Mouse (Mus musculus): Measurements from ENCODE around the gene Tmx2.
"Not testable (repeated sequence)": the region's sequence is repeated elsewhere in the genome, so short reads cannot be mapped to it uniquely, and the experiment has no call there.

Tmx2 gene

DNA sequence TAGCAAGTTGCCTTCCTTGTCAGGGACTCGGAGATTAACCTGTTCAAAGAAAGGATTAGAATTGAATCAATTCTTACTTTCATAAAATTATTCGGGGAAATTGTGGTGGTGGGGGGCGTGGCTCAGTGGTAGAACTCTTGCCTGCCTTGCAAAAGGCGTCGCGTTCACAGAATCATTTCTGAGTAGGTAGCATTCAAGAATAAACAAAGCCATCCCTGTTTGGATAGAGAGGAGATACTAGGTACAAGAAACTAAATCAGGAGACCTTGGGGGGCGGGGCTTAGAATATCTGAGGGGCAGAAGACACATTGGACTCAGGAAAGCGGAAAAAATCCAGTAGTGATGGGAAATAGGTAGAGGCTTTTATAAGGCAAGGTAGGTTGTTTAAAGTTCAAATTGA lies at the start of gene Tmx2:
Gene Tmx2, minus strand, starts transcription at position 125 of the 400 bp plus-strand sequence.
- in situ Hi-C loops (cut with MboI; ENCODE audit: low sequenced_read_pairs): no loop called here

- in situ Hi-C loops (cut with MboI; ENCODE audit: low sequenced_read_pairs): not testable (repeated sequence)
Observed at GRCm38 (mm10) chr2:84728191-84728590, 49.3 kb upstream of the Tmx2 start.

GRCm38 (mm10) chr2:84727172-84727858 lies 48.4 kb upstream of the Tmx2 start, which contains the start of gene Clp1:
TSS of gene Clp1 (minus strand) at chr2:84727350.
- in situ Hi-C loops (cut with MboI; ENCODE audit: low sequenced_read_pairs): no loop called here

- in situ Hi-C loops (cut with MboI; ENCODE audit: low sequenced_read_pairs): no loop called here
Observed at GRCm38 (mm10) chr2:84726716-84727115, 47.8 kb upstream of the Tmx2 start.

DNA sequence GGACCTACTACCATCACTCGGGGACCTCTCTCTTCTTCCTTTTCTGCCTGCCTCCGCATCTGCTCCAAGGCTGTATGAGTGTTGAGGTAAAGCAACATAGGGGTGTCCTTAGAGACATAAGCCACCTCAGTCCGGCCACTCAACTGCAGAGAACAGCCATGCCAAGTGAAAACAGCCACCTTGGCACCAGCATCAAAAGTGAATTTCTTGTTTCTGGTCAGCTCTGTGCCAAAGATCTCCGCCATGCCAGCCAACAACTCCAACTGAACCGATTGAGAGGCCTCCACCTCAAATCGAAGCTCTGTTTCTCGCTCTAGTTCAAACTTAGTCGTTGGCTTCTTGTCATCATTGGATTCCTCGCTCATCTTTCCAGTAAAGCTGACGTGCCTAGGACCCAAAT lies 46.8 kb upstream of the Tmx2 start:
- in situ Hi-C loops (cut with MboI; ENCODE audit: low sequenced_read_pairs): no loop called here

- in situ Hi-C loops (cut with MboI; ENCODE audit: low sequenced_read_pairs): loop anchor here (25.0 kb wide), 1 partner anchor 313 kb away; the partner anchor contains the start of genes P2rx3, Ssrp1 and Tnks1bp1
Observed at GRCm38 (mm10) chr2:84723856-84724255, 44.9 kb upstream of the Tmx2 start.

GRCm38 (mm10) chr2:84721182-84721581 lies 42.2 kb upstream of the Tmx2 start:
- in situ Hi-C loops (cut with MboI; ENCODE audit: low sequenced_read_pairs): loop anchor here (25.0 kb wide), 1 partner anchor 316 kb away; the partner anchor contains the start of genes P2rx3, Ssrp1 and Tnks1bp1

DNA sequence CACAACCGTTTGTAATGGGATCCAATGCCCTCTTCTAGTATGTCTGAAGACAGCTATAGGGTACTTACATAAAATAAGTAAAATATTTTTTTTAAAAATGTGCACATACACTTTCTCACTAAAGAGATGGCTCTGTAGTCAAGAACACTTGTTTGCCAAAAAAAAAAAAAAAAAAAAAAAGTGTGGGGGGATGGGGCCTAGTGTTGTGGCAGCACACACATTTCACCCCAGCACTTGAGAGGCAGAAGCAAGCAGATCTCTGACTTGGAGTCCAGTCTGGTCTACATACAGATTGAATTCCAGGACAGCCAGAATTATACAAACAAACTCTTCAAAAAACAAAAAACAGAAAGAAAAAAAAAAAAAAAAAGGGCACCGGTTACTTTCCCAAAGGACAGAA lies 41.8 kb upstream of the Tmx2 start:
- in situ Hi-C loops (cut with MboI; ENCODE audit: low sequenced_read_pairs): loop anchor here (25.0 kb wide), 1 partner anchor 317 kb away; the partner anchor contains the start of genes P2rx3, Ssrp1 and Tnks1bp1

DNA sequence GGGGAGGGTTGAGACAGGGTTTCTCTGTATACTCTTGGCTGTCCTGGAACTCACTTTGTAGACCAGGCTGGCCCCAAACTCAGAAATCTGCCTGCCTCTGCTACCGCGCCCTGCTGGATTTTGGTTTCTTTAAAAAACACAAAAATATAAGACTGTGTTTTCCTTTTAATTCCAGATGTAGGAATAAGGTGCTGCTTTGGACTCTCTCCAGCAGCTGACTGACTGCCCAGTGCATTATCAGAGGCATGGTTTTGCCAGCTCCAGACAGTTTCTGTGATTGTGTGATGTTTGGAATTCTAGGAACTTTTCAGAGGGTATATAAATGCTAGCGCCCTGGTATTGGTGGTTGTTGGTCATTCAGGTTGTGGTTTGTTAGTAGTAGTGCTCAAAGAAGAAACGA lies 38.4 kb upstream of the Tmx2 start:
- in situ Hi-C loops (cut with MboI; ENCODE audit: low sequenced_read_pairs): loop anchor here (25.0 kb wide), 1 partner anchor 320 kb away; the partner anchor contains the start of genes P2rx3, Ssrp1 and Tnks1bp1

GRCm38 (mm10) chr2:84716423-84717355 lies 37.7 kb upstream of the Tmx2 start:
- in situ Hi-C loops (cut with MboI; ENCODE audit: low sequenced_read_pairs): loop anchor here (25.0 kb wide), 1 partner anchor 321 kb away; the partner anchor contains the start of genes P2rx3, Ssrp1 and Tnks1bp1

DNA sequence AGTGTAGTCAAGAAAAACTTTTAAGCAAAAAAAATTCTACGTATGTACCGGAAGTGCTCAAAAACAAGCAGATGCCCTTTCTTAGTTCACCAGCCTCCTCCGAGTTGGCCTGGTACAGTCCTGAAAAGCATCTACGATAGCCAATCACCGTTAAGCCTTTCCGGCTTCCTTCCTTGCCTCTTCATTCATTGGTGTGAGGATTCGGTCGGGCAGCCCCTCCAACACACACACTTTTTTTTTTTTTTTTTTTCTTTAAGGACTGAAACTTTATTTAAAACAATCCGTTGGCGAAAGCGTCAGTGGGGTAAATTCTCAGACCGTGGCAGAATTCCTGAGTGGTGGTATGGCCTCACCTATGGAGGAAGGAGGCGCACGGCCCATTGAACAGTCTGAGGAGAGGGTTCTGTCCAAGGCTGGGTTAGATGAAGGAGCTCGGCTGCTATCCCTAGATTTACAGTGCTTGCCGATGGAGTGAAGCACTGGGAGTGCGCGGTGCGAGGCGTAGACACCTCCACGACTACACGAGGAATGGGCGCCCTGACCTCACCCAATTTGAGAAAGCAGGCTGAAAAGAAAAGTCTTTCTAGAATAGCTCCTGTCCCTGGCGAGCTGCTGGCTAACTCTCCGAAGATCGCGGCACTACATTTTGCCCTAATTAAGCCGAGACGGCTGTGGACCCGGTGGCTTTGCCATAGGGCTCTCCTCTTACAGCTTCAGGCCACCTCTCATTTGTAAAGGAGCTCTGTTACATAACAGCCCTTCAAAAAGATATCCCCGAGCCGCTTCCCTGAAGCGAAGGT lies 36.8 kb upstream of the Tmx2 start:
- in situ Hi-C loops (cut with MboI; ENCODE audit: low sequenced_read_pairs): loop anchor here (25.0 kb wide), 1 partner anchor 322 kb away; the partner anchor contains the start of genes P2rx3, Ssrp1 and Tnks1bp1

GRCm38 (mm10) chr2:84714811-84715561 lies 36.0 kb upstream of the Tmx2 start, which contains the start of gene Zdhhc5:
TSS of gene Zdhhc5 (minus strand) at chr2:84715180.
- in situ Hi-C loops (cut with MboI; ENCODE audit: low sequenced_read_pairs): loop anchor here (25.0 kb wide), 1 partner anchor 322 kb away; the partner anchor contains the start of genes P2rx3, Ssrp1 and Tnks1bp1

DNA sequence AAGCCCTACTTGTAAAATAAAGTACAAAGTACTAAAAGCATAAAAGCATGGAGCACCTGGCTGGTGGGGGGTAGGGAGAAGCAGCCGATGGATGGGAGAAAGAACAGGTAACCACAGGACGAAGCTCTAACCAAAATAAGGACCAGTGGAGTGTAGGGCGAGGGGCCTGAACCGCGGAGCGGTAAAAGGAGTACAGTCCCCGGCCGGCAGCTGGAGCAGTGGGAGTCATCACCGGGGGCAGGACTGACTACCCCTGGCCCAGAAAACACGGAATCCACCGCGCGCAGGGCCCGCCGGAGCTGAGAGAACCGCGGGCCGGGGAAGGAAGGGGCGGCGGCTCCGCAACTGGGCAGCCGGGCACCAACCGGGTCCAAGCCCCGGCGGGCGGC lies 35.5 kb upstream of the Tmx2 start:
- in situ Hi-C loops (cut with MboI; ENCODE audit: low sequenced_read_pairs): loop anchor here (25.0 kb wide), 1 partner anchor 323 kb away; the partner anchor contains the start of genes P2rx3, Ssrp1 and Tnks1bp1

- in situ Hi-C loops (cut with MboI; ENCODE audit: low sequenced_read_pairs): loop anchor here (25.0 kb wide), 1 partner anchor 325 kb away; the partner anchor contains the start of genes P2rx3, Ssrp1 and Tnks1bp1
Observed at GRCm38 (mm10) chr2:84711898-84712297, 33.0 kb upstream of the Tmx2 start.

GRCm38 (mm10) chr2:84707523-84707922 lies 28.6 kb upstream of the Tmx2 start:
- in situ Hi-C loops (cut with MboI; ENCODE audit: low sequenced_read_pairs): loop anchor here (25.0 kb wide), 1 partner anchor 330 kb away; the partner anchor contains the start of genes P2rx3, Ssrp1 and Tnks1bp1

GRCm38 (mm10) chr2:84705295-84705694 lies 26.4 kb upstream of the Tmx2 start:
- in situ Hi-C loops (cut with MboI; ENCODE audit: low sequenced_read_pairs): loop anchor here (25.0 kb wide), 1 partner anchor 332 kb away; the partner anchor contains the start of genes P2rx3, Ssrp1 and Tnks1bp1

DNA sequence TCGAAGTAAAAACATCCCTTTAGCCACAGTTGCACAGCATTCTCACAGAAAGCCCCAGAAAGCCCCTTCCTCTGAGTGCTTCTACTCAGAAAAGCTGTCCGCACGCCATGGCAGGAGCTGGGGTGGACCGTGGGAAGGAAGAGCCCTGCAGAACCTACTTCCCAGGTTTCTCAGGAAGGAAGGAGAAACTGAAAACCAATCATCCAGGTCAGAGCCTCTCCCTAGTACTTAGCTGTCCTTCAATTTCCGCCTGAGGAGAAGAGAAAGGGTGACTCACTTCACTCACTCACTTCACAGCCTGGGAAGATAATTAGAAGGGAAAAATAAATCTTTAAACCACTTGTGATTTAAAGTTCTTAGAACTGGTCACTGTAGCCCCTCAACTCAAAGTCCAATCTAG lies 25.4 kb upstream of the Tmx2 start:
- in situ Hi-C loops (cut with MboI; ENCODE audit: low sequenced_read_pairs): loop anchor here (25.0 kb wide), 1 partner anchor 333 kb away; the partner anchor contains the start of genes P2rx3, Ssrp1 and Tnks1bp1

DNA sequence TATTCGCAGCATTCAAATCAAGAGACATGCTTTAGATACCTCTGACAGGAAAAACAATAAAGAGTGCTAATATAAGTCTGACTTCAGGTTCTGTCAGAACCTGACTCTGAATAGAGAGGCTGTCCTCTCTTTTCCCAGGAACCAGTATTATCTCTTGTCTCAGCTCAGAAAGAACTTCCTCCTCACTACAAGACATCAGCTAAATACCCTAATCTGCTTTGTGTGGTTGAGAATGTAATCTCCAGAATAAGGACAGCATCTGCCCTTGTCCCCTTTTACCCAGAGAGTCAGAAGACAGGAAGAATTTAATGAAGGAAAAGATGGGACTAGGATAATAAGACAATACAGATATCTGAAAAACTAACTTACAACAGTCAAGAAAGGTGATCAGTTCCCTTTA lies 24.6 kb upstream of the Tmx2 start:
- in situ Hi-C loops (cut with MboI; ENCODE audit: low sequenced_read_pairs): loop anchor here (25.0 kb wide), 1 partner anchor 334 kb away; the partner anchor contains the start of genes P2rx3, Ssrp1 and Tnks1bp1
